Mouse (Mus musculus): ENCODE measurements around the gene Sephs2.

GRCm38 (mm10) chr7:127231826-127232621 lies 41.8 kb downstream of the Sephs2 start:
- TF ChIP-seq POLR2A (IDR thresholded peaks at IDR 0.05; ENCODE audit: borderline replicate concordance, control insufficient read depth, low read depth, low read length) (no peak), CTCF (IDR thresholded peaks at IDR 0.05; ENCODE audit: control insufficient read depth, insufficient read depth, low read length) (no peak)

Measured in bone marrow, adult 2 months (tissue).